Mouse (Mus musculus): Measurements from ENCODE around the gene Peli3. TPM values are rescaled to one million over a fixed set of nuclear protein-coding genes. Genes with fewer than 3 reads are reported as not detected.
A peak's percentile ranks its signal among the peaks of the same experiment; 100 is the strongest.

The Peli3 gene
- total RNA-seq, 2 experiments from 2014 or later, result 19.6 to 26.1 TPM

- no peak for DNase-seq (ENCODE audit: low spot score in 2 of 2)
- intact Hi-C loops (cut with DNase I), result no loop called here
Observed at GRCm38 (mm10) chr19:4919652-4920051, 23.3 kb downstream of the Peli3 start.

- intact Hi-C loops (cut with DNase I), result no loop called here
- no peak for DNase-seq (ENCODE audit: low spot score in 2 of 2)
Observed at GRCm38 (mm10) chr19:4916827-4917226, 26.1 kb downstream of the Peli3 start.

- intact Hi-C loops (cut with DNase I), result no loop called here
- no peak for DNase-seq (ENCODE audit: low spot score in 2 of 2)
Observed at GRCm38 (mm10) chr19:4915924-4916603, 26.9 kb downstream of the Peli3 start.

- intact Hi-C loops (cut with DNase I), result no loop called here
- no peak for DNase-seq (ENCODE audit: low spot score in 2 of 2)
Observed at GRCm38 (mm10) chr19:4909376-4909775, 33.6 kb downstream of the Peli3 start.

GRCm38 (mm10) chr19:4908107-4908506 lies 34.8 kb downstream of the Peli3 start:
- intact Hi-C loops (cut with DNase I), result no loop called here
- DNase-seq (ENCODE audit: low spot score in 2 of 2), result no peak

GRCm38 (mm10) chr19:4905979-4906794 lies 36.7 kb downstream of the Peli3 start, which contains the start of gene Bbs1:
Gene Bbs1 (minus strand): TSS chr19:4906628.
- peak; percentile 83 to 85 for DNase-seq (ENCODE audit: low spot score in 2 of 2)
- intact Hi-C loops (cut with DNase I), result loop anchor here (1.0 to 2.0 kb wide), 2 partner anchors 150 to 277 kb away; partner anchors contain the start of gene Rbm4b

GRCm38 (mm10) chr19:4899888-4900287 lies 43.0 kb downstream of the Peli3 start:
- DNase-seq (ENCODE audit: low spot score in 2 of 2), result no peak
- intact Hi-C loops (cut with DNase I), result no loop called here

- intact Hi-C loops (cut with DNase I), result no loop called here
Observed at GRCm38 (mm10) chr19:4898972-4899371, 44.0 kb downstream of the Peli3 start.

GRCm38 (mm10) chr19:4896780-4897520 lies 46.0 kb downstream of the Peli3 start:
- intact Hi-C loops (cut with DNase I), result no loop called here
- DNase-seq (ENCODE audit: low spot score in 2 of 2), result no peak

More at GRCm38 (mm10) chr19:4898972-4899371, 44.0 kb downstream of the Peli3 start:
- DNase-seq (ENCODE audit: low spot score in 2 of 2), result no peak

- DNase-seq (ENCODE audit: low spot score in 2 of 2), result no peak
- intact Hi-C loops (cut with DNase I), result no loop called here
Observed at GRCm38 (mm10) chr19:4891798-4892197, 51.1 kb downstream of the Peli3 start.

- intact Hi-C loops (cut with DNase I), result no loop called here
- no peak for DNase-seq (ENCODE audit: low spot score in 2 of 2)
Observed at GRCm38 (mm10) chr19:4889791-4890190, 53.1 kb downstream of the Peli3 start.

- DNase-seq (ENCODE audit: low spot score in 2 of 2), result no peak
- intact Hi-C loops (cut with DNase I), result no loop called here
Observed at GRCm38 (mm10) chr19:4883961-4884360, 59.0 kb downstream of the Peli3 start.

Other genes starting within 250 kb of the Peli3 start
- 1 to 10 TPM; 1.1 to 1.3 TPM for gene Gm960, start 244.5 kb downstream of the Peli3 start, total RNA-seq (2021)
- 100 to 1,000 TPM; 659 to 669 TPM for gene Sptbn2, start 232.0 kb downstream of the Peli3 start, total RNA-seq (2021)
- gene Rbm4b, start 186.6 kb downstream of the Peli3 start, total RNA-seq (2021), result 10 to 100 TPM; 16.5 to 18.9 TPM
- 10 to 100 TPM; 74.8 to 76.3 TPM for gene Rbm4, start 149.2 kb downstream of the Peli3 start, total RNA-seq (2021)
- 10 to 100 TPM; 21.8 to 21.9 TPM for gene Gm21992, start 131.5 kb downstream of the Peli3 start, total RNA-seq (2021)
- gene Rbm14, start 131.5 kb downstream of the Peli3 start, total RNA-seq (2021), result 10 to 100 TPM; 49.9 to 59.8 TPM
- 10 to 100 TPM; 32.0 to 32.8 TPM for gene Ccs, start 103.8 kb downstream of the Peli3 start, total RNA-seq (2021)
- 1 to 10 TPM; 1.8 to 2.4 TPM for gene Ccdc87, start 103.8 kb downstream of the Peli3 start, total RNA-seq (2021)
- gene Ctsf, start 88.0 kb downstream of the Peli3 start, total RNA-seq (2021), result 100 to 1,000 TPM; 106 to 113 TPM
- gene Actn3, start 65.2 kb downstream of the Peli3 start, total RNA-seq (2021), result 1 to 10 TPM; 1.1 to 1.9 TPM
- 10 to 100 TPM; 25.0 to 25.9 TPM for gene Zdhhc24, start 64.5 kb downstream of the Peli3 start, total RNA-seq (2021)
- 10 to 100 TPM; 41.5 to 44.1 TPM for gene Bbs1, start 36.5 kb downstream of the Peli3 start, total RNA-seq (2021)
- 10 to 100 TPM; 43.6 to 44.4 TPM for gene Dpp3, start 14.8 kb downstream of the Peli3 start, total RNA-seq (2021)
- 10 to 100 TPM; 52.6 to 58.0 TPM for gene Mrpl11, start 19.0 kb upstream of the Peli3 start, total RNA-seq (2021)
- gene Npas4, start 47.2 kb upstream of the Peli3 start, total RNA-seq (2021), result 10 to 100 TPM; 12.4 to 24.4 TPM
- 10 to 100 TPM; 14.1 to 15.0 TPM for gene Slc29a2, start 80.7 kb upstream of the Peli3 start, total RNA-seq (2021)
- 100 to 1,000 TPM; 126 to 132 TPM for gene B4gat1, start 95.7 kb upstream of the Peli3 start, total RNA-seq (2021)
- 1 to 10 TPM; 3.6 to 5.2 TPM for gene AC124502.3, start 95.8 kb upstream of the Peli3 start, total RNA-seq (2021)
- 10 to 100 TPM; 20.2 to 23.6 TPM for gene Brms1, start 98.2 kb upstream of the Peli3 start, total RNA-seq (2021)
- gene Rin1, start 107.4 kb upstream of the Peli3 start, total RNA-seq (2021), result 10 to 100 TPM; 92.7 to 93.9 TPM
- gene Cd248, start 125.0 kb upstream of the Peli3 start, total RNA-seq (2021), result 1 to 10 TPM; 4.6 to 5.4 TPM
- gene Tmem151a, start 142.4 kb upstream of the Peli3 start, total RNA-seq (2021), result 100 to 1,000 TPM; 163 to 164 TPM
- 10 to 100 TPM; 24.6 to 26.0 TPM for gene Yif1a, start 145.4 kb upstream of the Peli3 start, total RNA-seq (2021)
- gene Cnih2, start 155.4 kb upstream of the Peli3 start, total RNA-seq (2021), result 100 to 1,000 TPM; 274 to 282 TPM
- gene Rab1b, start 163.9 kb upstream of the Peli3 start, total RNA-seq (2021), result 100 to 1,000 TPM; 157 to 159 TPM
- gene Klc2, start 175.4 kb upstream of the Peli3 start, total RNA-seq (2021), result 100 to 1,000 TPM; 245 to 251 TPM